Mouse (Mus musculus): ENCODE results near the gene Cxadr.

Cxadr gene

GRCm38 (mm10) chr16:78306606-78307005, 5.3 kb downstream of the Cxadr start:
- no peak for DNase-seq (ENCODE audit: low spot score)

- no peak for DNase-seq (ENCODE audit: low spot score)
Observed at GRCm38 (mm10) chr16:78307476-78308192, 6.3 kb downstream of the Cxadr start.

- no peak for DNase-seq (ENCODE audit: low spot score)
Observed at GRCm38 (mm10) chr16:78309258-78309657, 8.0 kb downstream of the Cxadr start.

- no peak for DNase-seq (ENCODE audit: low spot score)
Observed at GRCm38 (mm10) chr16:78313135-78313887, 12.0 kb downstream of the Cxadr start.

- DNase-seq (ENCODE audit: low spot score), result no peak
Observed at GRCm38 (mm10) chr16:78314026-78314425, 12.7 kb downstream of the Cxadr start.

GRCm38 (mm10) chr16:78316849-78317248, 15.6 kb downstream of the Cxadr start:
- peak; percentile 74 for DNase-seq (ENCODE audit: low spot score)

GRCm38 (mm10) chr16:78317960-78318359, 16.7 kb downstream of the Cxadr start:
- peak; percentile 68 for DNase-seq (ENCODE audit: low spot score)

- no peak for DNase-seq (ENCODE audit: low spot score)
Observed at GRCm38 (mm10) chr16:78319711-78320110, 18.4 kb downstream of the Cxadr start.

- no peak for DNase-seq (ENCODE audit: low spot score)
Observed at GRCm38 (mm10) chr16:78321559-78321958, 20.3 kb downstream of the Cxadr start.

GRCm38 (mm10) chr16:78322140-78322539, 20.9 kb downstream of the Cxadr start:
- DNase-seq (ENCODE audit: low spot score), result no peak

- no peak for DNase-seq (ENCODE audit: low spot score)
Observed at GRCm38 (mm10) chr16:78325972-78326848, 24.9 kb downstream of the Cxadr start.

GRCm38 (mm10) chr16:78327562-78327961, 26.3 kb downstream of the Cxadr start:
- DNase-seq (ENCODE audit: low spot score), result no peak

- no peak for DNase-seq (ENCODE audit: low spot score)
Observed at GRCm38 (mm10) chr16:78327999-78328398, 26.7 kb downstream of the Cxadr start.

- no peak for DNase-seq (ENCODE audit: low spot score)
Observed at GRCm38 (mm10) chr16:78337226-78337625, 35.9 kb downstream of the Cxadr start.

GRCm38 (mm10) chr16:78341356-78341755, 40.1 kb downstream of the Cxadr start:
- no peak for DNase-seq (ENCODE audit: low spot score)

- no peak for DNase-seq (ENCODE audit: low spot score)
Observed at GRCm38 (mm10) chr16:78342767-78343166, 41.5 kb downstream of the Cxadr start.

- no peak for DNase-seq (ENCODE audit: low spot score)
Observed at GRCm38 (mm10) chr16:78343792-78344191, 42.5 kb downstream of the Cxadr start.

- no peak for DNase-seq (ENCODE audit: low spot score)
Observed at GRCm38 (mm10) chr16:78346662-78347327, 45.5 kb downstream of the Cxadr start.

- DNase-seq (ENCODE audit: low spot score), result peak; percentile 35
Observed at GRCm38 (mm10) chr16:78347328-78347926, 46.1 kb downstream of the Cxadr start.

GRCm38 (mm10) chr16:78357757-78358156, 56.5 kb downstream of the Cxadr start:
- no peak for DNase-seq (ENCODE audit: low spot score)

GRCm38 (mm10) chr16:78361466-78361865, 60.2 kb downstream of the Cxadr start:
- no peak for DNase-seq (ENCODE audit: low spot score)

Data from lung, postnatal 25 days (tissue).